Mouse (Mus musculus): Measurements from ENCODE around the gene Nme9.

Nme9 gene

DNA sequence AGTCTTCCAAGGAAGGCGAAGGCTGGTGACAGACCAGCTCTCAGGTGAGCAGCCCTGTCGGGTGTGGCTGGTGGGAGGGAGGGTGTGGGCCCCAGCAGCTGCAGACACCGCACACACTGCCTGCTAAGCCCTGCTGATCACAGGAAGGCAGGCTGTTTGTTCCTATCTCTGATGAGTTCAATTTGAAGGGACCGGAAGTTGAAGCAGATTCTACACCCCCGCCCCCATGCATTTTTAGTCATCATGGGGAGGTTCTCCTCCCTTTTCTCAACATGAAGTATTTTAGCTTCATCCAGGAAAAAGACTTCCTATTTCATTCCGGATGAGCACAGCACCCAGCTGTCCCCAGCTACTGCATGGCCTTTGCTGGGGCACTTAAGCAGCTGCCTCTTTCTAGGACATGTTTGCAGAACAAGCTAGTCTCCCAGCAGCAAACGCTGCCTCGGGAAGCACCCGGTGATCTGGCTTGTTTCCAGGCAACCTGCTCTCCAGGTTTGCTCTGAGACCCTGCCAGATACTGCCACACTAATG is 28.0 kb downstream of the Nme9 start:
- DNase-seq (ENCODE audit: low read depth, low spot score): no peak

DNA sequence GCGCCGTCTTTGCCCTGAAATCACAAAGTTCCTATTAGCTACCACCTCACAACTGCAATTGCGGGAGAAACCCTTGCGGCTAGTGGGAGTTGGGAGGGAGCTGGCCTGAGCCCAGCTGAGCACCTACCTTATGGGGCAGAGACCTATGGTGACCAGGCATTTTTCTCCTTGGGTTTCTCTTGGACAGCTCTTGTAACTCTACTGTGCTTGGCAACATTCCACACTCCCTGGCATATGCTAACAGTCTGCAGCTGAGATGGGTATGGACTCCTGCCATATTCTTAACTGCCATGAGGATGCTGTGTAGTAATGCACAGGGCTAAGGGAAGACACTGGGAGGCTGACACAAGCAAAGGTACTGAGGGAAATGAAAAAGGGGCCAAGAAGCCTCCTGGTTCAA is 29.5 kb downstream of the Nme9 start:
- no peak for DNase-seq (ENCODE audit: low read depth, low spot score)

DNA sequence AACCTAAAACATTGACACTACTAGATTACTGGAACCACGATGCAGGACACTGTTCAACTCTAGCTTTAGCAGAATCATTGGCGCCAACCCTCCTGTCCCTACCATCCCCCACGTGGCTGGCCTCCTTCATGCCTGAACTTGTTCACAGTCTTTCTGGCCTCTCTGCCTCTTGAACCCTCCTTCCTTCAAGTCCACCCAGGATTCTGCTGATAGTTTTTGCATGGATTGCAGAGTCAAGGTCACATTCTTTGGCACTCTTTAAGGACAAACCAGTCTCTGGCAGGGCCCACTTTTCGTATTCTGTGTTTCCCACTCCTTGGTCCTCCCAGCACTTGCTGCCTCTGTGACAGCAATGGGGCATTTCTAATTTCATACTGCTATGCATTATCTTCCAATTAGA is 31.9 kb downstream of the Nme9 start:
- no peak for DNase-seq (ENCODE audit: low read depth, low spot score)

DNA sequence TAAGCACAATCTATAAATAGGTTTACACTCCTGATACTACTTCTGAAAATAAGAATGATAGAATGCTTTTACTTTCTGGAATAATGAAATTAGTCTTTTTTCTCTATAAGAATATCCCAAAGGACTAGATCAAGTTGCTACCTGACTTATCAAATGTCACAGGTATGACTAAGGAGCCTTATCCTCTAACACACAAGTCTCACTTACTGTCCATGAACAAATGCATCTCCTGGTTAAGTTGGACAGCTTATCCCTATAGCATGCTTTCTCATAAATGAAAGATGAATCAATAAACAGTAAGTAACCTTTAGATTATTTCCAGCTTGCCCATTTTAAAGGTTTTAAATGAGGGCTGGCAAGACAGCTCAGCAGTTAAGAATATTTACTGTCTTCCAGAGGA is 33.4 kb downstream of the Nme9 start:
- no peak for DNase-seq (ENCODE audit: low read depth, low spot score)

DNA sequence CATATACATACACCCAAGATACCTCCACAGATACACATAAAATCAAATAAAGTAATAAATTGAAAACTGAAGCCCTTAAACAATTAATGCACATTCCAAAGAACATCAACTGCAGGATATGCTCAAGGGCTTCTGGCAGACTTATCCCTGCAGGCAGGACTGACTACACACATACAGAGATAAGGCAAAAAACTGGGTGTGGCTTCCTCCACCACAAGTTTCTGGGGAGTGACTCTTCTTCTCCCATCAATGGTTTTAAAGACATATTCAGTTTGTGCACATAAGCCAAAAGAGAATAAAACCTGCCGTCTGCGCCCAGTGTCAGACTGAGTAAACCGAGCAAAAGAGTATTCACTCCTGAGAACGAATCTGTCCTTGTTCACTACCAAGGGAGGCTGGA is 33.9 kb downstream of the Nme9 start:
- no peak for DNase-seq (ENCODE audit: low read depth, low spot score)

DNA sequence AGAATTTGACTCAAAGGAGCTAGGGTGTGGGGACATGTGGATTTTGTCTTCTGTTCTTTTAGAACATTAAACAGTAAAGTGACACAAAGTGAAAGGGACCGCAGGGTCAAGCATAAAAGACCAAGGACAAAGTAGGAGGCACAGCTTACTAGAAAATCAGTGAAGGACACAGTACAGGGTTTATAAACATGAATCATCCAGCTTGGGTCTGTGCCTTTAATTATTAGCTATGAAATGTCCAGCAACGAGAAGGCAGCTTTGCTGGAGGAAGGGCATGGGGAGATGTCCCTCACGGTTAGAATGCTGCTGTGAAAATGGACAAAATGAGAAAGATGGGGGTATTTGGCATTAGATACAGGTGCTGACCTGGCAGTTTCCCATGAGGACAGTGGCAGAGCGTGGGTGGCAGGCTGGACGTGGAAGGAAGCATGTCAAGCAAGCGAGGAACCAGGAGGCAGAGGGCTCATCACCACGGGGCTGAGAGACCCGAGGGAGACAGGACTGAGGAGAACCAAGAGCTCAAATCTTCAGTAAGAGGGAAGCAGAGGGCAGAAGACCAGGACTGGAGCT is 35.9 kb downstream of the Nme9 start:
- no peak for DNase-seq (ENCODE audit: low read depth, low spot score)

DNA sequence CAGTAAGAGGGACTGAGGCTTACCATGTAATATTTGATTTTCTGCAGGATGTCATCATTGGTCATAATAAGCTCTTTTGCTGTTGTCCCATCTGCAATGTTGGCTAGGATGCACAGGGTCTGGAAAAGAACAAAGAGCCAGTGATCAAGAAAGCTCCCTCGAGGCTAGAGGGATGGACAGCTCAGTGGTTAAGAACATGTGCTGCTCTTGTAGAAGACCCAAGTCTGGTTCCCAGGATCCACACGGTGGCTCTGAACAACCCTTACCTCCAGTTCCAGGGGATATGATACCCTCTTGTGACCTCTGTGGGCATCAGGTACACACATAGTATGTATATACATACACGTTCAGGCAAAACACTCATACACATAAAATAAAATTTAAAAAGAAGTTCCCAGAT is 36.6 kb downstream of the Nme9 start:
- no peak for DNase-seq (ENCODE audit: low read depth, low spot score)

DNA sequence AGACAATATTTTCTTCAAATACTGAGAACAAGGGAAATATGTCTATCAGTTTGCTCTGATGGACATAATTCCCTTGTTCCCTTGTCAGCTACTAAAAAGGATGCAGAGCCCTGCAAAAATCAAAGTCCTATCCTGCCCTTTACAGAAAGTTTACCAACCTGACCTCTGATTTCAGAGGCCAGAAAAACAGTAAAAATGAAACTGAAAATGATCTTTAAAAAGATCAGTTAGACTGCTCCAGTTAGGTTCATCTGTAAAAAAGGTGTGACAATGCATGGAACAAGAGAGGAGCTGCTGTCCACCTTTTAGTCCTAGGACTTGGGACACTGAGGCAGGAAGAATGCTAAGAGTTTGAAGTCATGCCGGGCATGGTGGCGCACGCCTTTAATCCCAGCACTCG is 39.8 kb downstream of the Nme9 start:
- no peak for DNase-seq (ENCODE audit: low read depth, low spot score)

DNA sequence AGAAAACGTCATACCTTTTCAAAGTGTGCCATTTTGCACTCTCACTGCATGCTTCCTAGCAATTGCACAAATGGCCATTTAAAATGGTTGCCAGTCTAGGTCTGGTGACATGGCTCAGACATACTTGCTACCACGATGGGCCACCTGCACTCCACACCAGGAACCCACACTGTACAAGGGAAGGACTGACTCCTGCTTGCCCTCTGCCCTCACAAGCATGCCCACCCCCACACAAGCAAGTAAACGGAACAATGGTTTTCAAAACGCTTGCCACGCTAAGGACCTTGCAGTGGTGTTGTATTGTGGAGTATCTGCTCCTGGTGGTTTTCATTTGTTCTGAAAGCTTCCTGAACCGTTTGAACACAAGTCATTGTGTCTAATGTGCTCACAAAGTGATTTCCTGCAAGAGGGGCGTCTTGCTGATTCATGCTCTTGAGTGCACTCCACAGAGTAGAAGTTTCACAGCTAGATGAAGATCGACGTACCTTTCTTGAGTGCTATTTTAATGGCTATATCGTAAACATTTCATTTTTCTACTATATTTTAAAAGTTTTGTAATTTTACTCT is 41.4 kb downstream of the Nme9 start:
- no peak for DNase-seq (ENCODE audit: low read depth, low spot score)

DNA sequence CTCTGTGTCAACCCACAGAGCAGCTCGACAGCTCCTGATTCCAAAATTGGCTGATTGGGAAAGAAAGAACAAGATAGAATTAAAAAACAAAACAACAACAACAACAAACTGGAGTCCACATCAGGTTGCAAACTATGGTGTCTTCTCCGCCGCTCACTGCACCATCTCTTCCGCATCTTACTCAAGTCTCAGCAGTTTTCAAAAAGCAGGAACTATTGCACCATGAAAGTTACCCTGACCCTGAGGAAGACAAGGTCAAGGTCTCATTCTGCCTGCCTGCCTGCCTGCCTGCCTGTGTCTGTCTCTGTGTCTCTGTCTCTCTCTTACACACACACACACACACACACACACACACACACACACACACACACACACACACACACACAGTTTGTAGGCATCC is 48.1 kb downstream of the Nme9 start:
- no peak for DNase-seq (ENCODE audit: low read depth, low spot score)

DNA sequence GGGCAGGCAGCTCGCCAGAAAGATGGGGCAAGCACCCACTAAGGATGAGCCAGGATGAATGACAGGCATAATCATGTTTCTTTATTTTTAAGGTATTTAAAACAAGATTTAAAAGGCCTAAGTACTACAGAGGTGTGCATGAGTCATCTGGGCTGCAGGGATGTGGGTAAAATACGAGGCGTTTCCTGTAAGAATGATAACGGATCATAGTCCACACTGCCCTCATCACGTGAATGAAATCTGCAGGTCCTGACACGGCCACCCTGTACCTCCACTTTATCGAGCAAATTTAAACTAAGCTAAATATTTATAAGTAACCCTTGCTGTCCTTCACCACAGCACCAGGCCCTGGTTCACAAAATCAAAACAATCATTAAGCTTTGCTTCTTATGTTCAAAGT is 54.6 kb downstream of the Nme9 start:
- DNase-seq (ENCODE audit: low read depth, low spot score): no peak
